9 mouse cellular contexts compared by ENCODE assay signal in the genomic region with DNA sequence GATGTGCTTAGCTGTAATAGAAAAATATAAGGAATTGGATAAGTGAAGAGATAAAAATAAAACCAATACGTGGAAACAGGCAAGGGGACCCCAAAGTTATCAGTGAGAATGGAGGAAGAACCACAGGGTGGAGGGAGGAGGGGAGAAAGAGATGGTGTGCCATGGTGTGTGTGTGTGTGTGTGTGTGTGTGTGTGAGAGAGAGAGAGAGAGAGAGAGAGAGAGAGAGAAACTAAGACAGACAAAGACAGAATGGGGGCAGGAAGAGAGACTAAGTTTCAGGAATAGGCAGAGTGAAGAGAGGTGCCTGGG. TPM values are rescaled to one million over a fixed set of nuclear protein-coding genes. Genes with fewer than 3 reads are reported as not detected.
DNase-seq lines count a peak whose midpoint lies in the region; ATAC-seq and TF ChIP-seq lines count a peak whose summit lies in the region.
"Had no signal": no experiment of that assay in that cellular context is flagged by ENCODE, and none has a peak within 500 bp of the region (broad histone marks: within the 10 kb centered on the region; RNA-seq: fewer than 3 reads in every experiment).

No protein-coding gene starts in this region.

- TF ChIP-seq CTCF in G1E (IDR thresholded peaks at IDR 0.05; ENCODE audit: low read depth, low read length), result no peak

- peaks cover 11% of the 10 kb centered on the region for H3K4me1 ChIP-seq in heart, embryonic 13.5 days
- H3K4me1 ChIP-seq in G1E (ENCODE audit: insufficient read depth, low read depth, low read length), result peaks cover 15% of the 10 kb centered on the region
- H3K4me1 ChIP-seq in hindbrain, embryonic 12.5 days, result peaks cover 6% of the 10 kb centered on the region; the same call in 1 of the 2 replicates

- H3K4me2 ChIP-seq in heart, embryonic 13.5 days, result peak overlapping the region; percentile 89
- H3K4me2 ChIP-seq in hindbrain, embryonic 12.5 days (replicated peaks), result peak overlapping the region; percentile 87

- peak overlapping the region; percentile 86 for H3K27ac ChIP-seq in heart, embryonic 13.5 days (replicated peaks)
- H3K27ac ChIP-seq in hindbrain, embryonic 12.5 days, result no peak overlapping the region

- H3K9ac ChIP-seq in heart, embryonic 13.5 days, result peak overlapping the region; percentile 87
- peak overlapping the region; percentile 72 for H3K9ac ChIP-seq in hindbrain, embryonic 12.5 days

- H3K36me3 ChIP-seq in heart, embryonic 13.5 days, result no peaks in the 10 kb centered on the region
- H3K36me3 ChIP-seq in G1E (replicated peaks), result no peaks in the 10 kb centered on the region
- no peaks in the 10 kb centered on the region for H3K36me3 ChIP-seq in hindbrain, embryonic 12.5 days

- ATAC-seq in heart, embryonic 13.5 days (ENCODE audit: extremely low read depth, insufficient number of reproducible peaks, low FRiP score, low TSS enrichment), result no peak
- no peak for ATAC-seq in G1E (ENCODE audit: extremely low read depth, insufficient number of reproducible peaks, low FRiP score, poor library complexity, severe bottlenecking)
- no peak for ATAC-seq in hindbrain, embryonic 12.5 days (ENCODE audit: low FRiP score)
- ATAC-seq in megakaryocyte-erythroid progenitor cell, adult 5-6 weeks (replicated peaks; ENCODE audit: low FRiP score, low TSS enrichment, poor library complexity, severe bottlenecking), result 0 out of 2 replicates have a peak, but pooled peaks have one; percentile 11

- 0% methylated on average over 1 of the region's 1 CpGs for WGBS in heart, embryonic 13.5 days
- 21% methylated on average over 1 of the region's 1 CpGs for WGBS in hindbrain, embryonic 12.5 days

- H3K9me3 ChIP-seq in heart, embryonic 13.5 days, result no peaks in the 10 kb centered on the region
- no peaks in the 10 kb centered on the region for H3K9me3 ChIP-seq in G1E (replicated peaks)
- no peaks in the 10 kb centered on the region for H3K9me3 ChIP-seq in hindbrain, embryonic 12.5 days (replicated peaks)

- H3K4me3 ChIP-seq in heart, embryonic 13.5 days, result peak overlapping the region; percentile 66
- H3K4me3 ChIP-seq in G1E (ENCODE audit: low read depth, low read length), result peak overlapping the region; percentile 70; the same call in 1 of the 2 replicates
- H3K4me3 ChIP-seq in hindbrain, embryonic 12.5 days, result peak overlapping the region; percentile 53

- H3K27me3 ChIP-seq in heart, embryonic 13.5 days (replicated peaks), result no peaks in the 10 kb centered on the region
- peaks cover 9% of the 10 kb centered on the region for H3K27me3 ChIP-seq in G1E (ENCODE audit: insufficient read depth, low read length)
- H3K27me3 ChIP-seq in hindbrain, embryonic 12.5 days, result no peaks in the 10 kb centered on the region; the same call in 1 of the 2 replicates
- H3K27me3 ChIP-seq: Patski had no signal

- DNase-seq in heart, adult 11 months, result no peak
- no peak for DNase-seq in G1E (ENCODE audit: low spot score)
- no peak for DNase-seq in urinary bladder, postnatal 4 days (ENCODE audit: low spot score in 2 of 2)
- no peak for DNase-seq in thymus, adult 18-20 months
- DNase-seq in right cerebral cortex, postnatal 10 days (ENCODE audit: low spot score in 2 of 2), result no peak

RNA-seq across cellular contexts. Expression of gene Sertad2, which starts 11.4 kb away (rescaled TPM):
- polyA plus RNA-seq in heart, embryonic 13.5 days (2015; fragmentation: Nextera tagmentation; extraction: Ambion mirVana), result 30.5 and 32.7 TPM in 2 replicates
- total RNA-seq in G1E (2014; fragmentation: Nextera tagmentation), result 17.6 and 30.8 TPM in 2 replicates
- 8.4 and 9.2 TPM in 2 replicates for total RNA-seq in G1E (2017)
- polyA plus RNA-seq in G1E (2012), result 21.4 and 22.2 TPM in 2 replicates
- 36.0 and 36.9 TPM in 2 replicates for polyA plus RNA-seq in hindbrain, embryonic 12.5 days (2016; fragmentation: Nextera tagmentation; extraction: Ambion mirVana)
- 10.0 and 11.8 TPM in 2 replicates for total RNA-seq in megakaryocyte-erythroid progenitor cell, adult 5-6 weeks (2014; fragmentation: Nextera tagmentation)
- total RNA-seq in megakaryocyte-erythroid progenitor cell, adult 5-6 weeks (2017), result 10.1 and 13.3 TPM in 2 replicates
